Mouse (Mus musculus) frontal cortex, postnatal 36 days (tissue): ENCODE data around the gene Chrm4.

ENCODE experiments used
- DNase-seq, 2 experiments: peaks; one replicate each; pipeline ENCODE4 v3.0.0; 2022; ENCODE audit warnings: low spot score in 2 of 2

Gene Chrm4

GRCm38 (mm10) chr2:91926949-91927348 is at the start of gene Chrm4:
Gene Chrm4, plus strand, starts transcription at chr2:91927249.
- DNase-seq = no peak

GRCm38 (mm10) chr2:91878387-91879180 is 48.5 kb upstream of the Chrm4 start:
- DNase-seq = peak; percentile 19 to 31

GRCm38 (mm10) chr2:91883961-91884360 is 43.1 kb upstream of the Chrm4 start:
- no peak for DNase-seq

GRCm38 (mm10) chr2:91884616-91885015 is 42.4 kb upstream of the Chrm4 start:
- no peak for DNase-seq

- DNase-seq = no peak
Observed at GRCm38 (mm10) chr2:91894716-91895115, 32.3 kb upstream of the Chrm4 start.

- DNase-seq = no peak
Observed at GRCm38 (mm10) chr2:91895401-91895800, 31.6 kb upstream of the Chrm4 start.

- DNase-seq = no peak
Observed at GRCm38 (mm10) chr2:91897968-91898367, 29.1 kb upstream of the Chrm4 start.

GRCm38 (mm10) chr2:91899141-91899540 is 27.9 kb upstream of the Chrm4 start:
- no peak for DNase-seq

GRCm38 (mm10) chr2:91900431-91900830 is 26.6 kb upstream of the Chrm4 start:
- DNase-seq = no peak

GRCm38 (mm10) chr2:91902336-91902735 is 24.7 kb upstream of the Chrm4 start:
- no peak for DNase-seq

GRCm38 (mm10) chr2:91903171-91903925 is 23.7 kb upstream of the Chrm4 start:
- DNase-seq = peak; percentile 32 to 56

GRCm38 (mm10) chr2:91904618-91905307 is 22.3 kb upstream of the Chrm4 start:
- DNase-seq = peak in 1 of 2 experiments; percentile 40

- DNase-seq = no peak
Observed at GRCm38 (mm10) chr2:91906141-91906540, 20.9 kb upstream of the Chrm4 start.

- DNase-seq = no peak
Observed at GRCm38 (mm10) chr2:91912616-91913015, 14.4 kb upstream of the Chrm4 start.

- no peak for DNase-seq
Observed at GRCm38 (mm10) chr2:91913328-91914110, 13.5 kb upstream of the Chrm4 start.

GRCm38 (mm10) chr2:91916346-91916977 is 10.6 kb upstream of the Chrm4 start:
- DNase-seq = no peak

- no peak for DNase-seq
Observed at GRCm38 (mm10) chr2:91917096-91917495, 10.0 kb upstream of the Chrm4 start.

- no peak for DNase-seq
Observed at GRCm38 (mm10) chr2:91920130-91920529, 6.9 kb upstream of the Chrm4 start.

GRCm38 (mm10) chr2:91921181-91921789 is 5.8 kb upstream of the Chrm4 start:
- DNase-seq = no peak

GRCm38 (mm10) chr2:91921790-91922570 is 5.1 kb upstream of the Chrm4 start:
- peak; percentile 87 to 90 for DNase-seq
